Mouse (Mus musculus) kidney, embryonic 16.5 days (tissue): ENCODE results near the gene Igsf21. TPM values are rescaled to one million over a fixed set of nuclear protein-coding genes. Genes with fewer than 3 reads are reported as not detected.
A peak's percentile ranks its signal among the peaks of the same experiment; 100 is the strongest.

Source experiments
- ATAC-seq: fragments of 200-750 bp; cut with Nextera tagmentation; 2 replicates; pipeline ENCODE4 v1.8.0; 2017; ENCODE audit warnings: moderate TSS enrichment; ENCODE audit not compliant: low FRiP score, low TSS enrichment
- H3K27ac ChIP-seq: fragments of 300-500 bp; sonication (generic); 2 replicates; pipeline ENCODE4 v1.5.1; 2014; ENCODE audit warnings: low read length
- H3K27me3 ChIP-seq: fragments of 300-500 bp; sonication (generic); 2 replicates; pipeline ENCODE4 v1.6.1; 2014; ENCODE audit warnings: low read length, control low read depth, mixed read lengths; ENCODE audit not compliant: insufficient read depth
- H3K36me3 ChIP-seq: fragments of 300-500 bp; sonication (generic); 2 replicates; pipeline ENCODE4 v1.6.1; 2014; ENCODE audit warnings: low read length, control low read depth, mixed read lengths; ENCODE audit not compliant: insufficient read depth
- H3K4me1 ChIP-seq: fragments of 300-500 bp; sonication (generic); 2 replicates; pipeline ENCODE4 v1.6.1; 2014; ENCODE audit warnings: low read length, control low read depth, mixed read lengths; ENCODE audit not compliant: insufficient read depth
- H3K4me2 ChIP-seq: fragments of 300-500 bp; sonication (generic); replicated peaks from 2 replicates; pipeline ENCODE4 v1.6.1; 2014; ENCODE audit warnings: low read depth, low read length
- H3K4me3 ChIP-seq: fragments of 300-500 bp; sonication (generic); 2 replicates; pipeline ENCODE4 v1.5.1; 2014; ENCODE audit warnings: mild to moderate bottlenecking, low read length
- H3K9ac ChIP-seq: fragments of 300-500 bp; sonication (generic); replicated peaks from 2 replicates; pipeline ENCODE4 v1.6.1; 2014; ENCODE audit warnings: low read length
- H3K9me3 ChIP-seq: fragments of 300-500 bp; sonication (generic); 2 replicates; pipeline ENCODE4 v1.6.1; 2016; ENCODE audit warnings: low read length, control low read depth
- WGBS: fragments of 180-500 bp; shearing (Covaris S2); extraction: QIAGEN DNeasy Blood & Tissue Kit; methylation state at CpG from one replicate; pipeline ENCODE4 v1.1.7; 2014; 5-methylcytosine and 5-hydroxymethylcytosine counted together
- polyA plus RNA-seq: library from polyadenylated mRNA; unstranded; fragments of >200 nt; fragmentation: Nextera tagmentation; extraction: Ambion mirVana; gene quantifications from 2 replicates; pipeline ENCODE4 v1.2.1, GENCODE M21; 2015

Gene Igsf21
- polyA plus RNA-seq, 1 experiment from 2014 or later = 1.5 TPM

- no peak overlapping the region for H3K9ac ChIP-seq
- peaks cover 23% of the 10 kb centered on the region for H3K27me3 ChIP-seq
- peaks cover 4% of the 10 kb centered on the region; the same call in 1 of the 2 replicates for H3K9me3 ChIP-seq
- WGBS = 61% methylated on average over 18 of the region's 18 CpGs
- H3K27ac ChIP-seq = no peak overlapping the region
- H3K36me3 ChIP-seq = no peaks in the 10 kb centered on the region
- ATAC-seq = no peak
- no peak overlapping the region for H3K4me2 ChIP-seq
- H3K4me3 ChIP-seq = no peak overlapping the region
- no peaks in the 10 kb centered on the region for H3K4me1 ChIP-seq
These were observed 132.7 kb downstream of the Igsf21 start for GRCm38 (mm10) chr4:140113690-140114475.

DNA sequence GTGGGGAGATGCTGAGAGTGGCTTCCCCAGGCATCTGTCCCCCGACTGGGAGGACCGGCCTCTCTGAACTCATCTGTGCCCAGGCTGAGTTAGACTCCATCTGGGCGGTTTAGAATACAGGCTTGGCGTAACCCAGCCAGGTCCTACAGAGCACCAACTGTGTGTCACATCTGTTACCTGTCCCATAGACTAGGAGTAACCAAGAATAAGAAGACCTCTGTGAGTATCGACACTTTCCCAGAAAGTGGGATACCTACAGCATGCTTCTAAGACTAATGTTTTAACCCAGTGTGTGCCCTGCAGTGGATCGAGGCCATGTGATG lies 137.0 kb downstream of the Igsf21 start:
- no peaks in the 10 kb centered on the region for H3K36me3 ChIP-seq
- H3K4me3 ChIP-seq = no peak overlapping the region
- peaks cover 42% of the 10 kb centered on the region for H3K27me3 ChIP-seq
- H3K27ac ChIP-seq = no peak overlapping the region
- WGBS = 49% methylated on average over 6 of the region's 6 CpGs
- no peak overlapping the region for H3K9ac ChIP-seq
- no peak for ATAC-seq
- peaks cover 4% of the 10 kb centered on the region; the same call in 1 of the 2 replicates for H3K9me3 ChIP-seq
- no peaks in the 10 kb centered on the region for H3K4me1 ChIP-seq
- no peak overlapping the region for H3K4me2 ChIP-seq

GRCm38 (mm10) chr4:140108871-140109625 lies 137.5 kb downstream of the Igsf21 start:
- WGBS = 3% methylated on average over 31 of the region's 32 CpGs
- Histone ChIP-seq H3K27ac (no peak overlapping the region), H3K9ac (no peak overlapping the region), H3K27me3 (peaks cover 46% of the 10 kb centered on the region), H3K4me1 (no peaks in the 10 kb centered on the region), H3K4me3 (no peak overlapping the region), H3K4me2 (peak overlapping the region; percentile 24; the same call in 1 of the 2 replicates), H3K36me3 (no peaks in the 10 kb centered on the region), H3K9me3 (peaks cover 4% of the 10 kb centered on the region; the same call in 1 of the 2 replicates)
- ATAC-seq = 0 out of 2 replicates have a peak, but pooled peaks have one; percentile 15

- H3K27me3 ChIP-seq = peaks cover 63% of the 10 kb centered on the region
- peaks cover 4% of the 10 kb centered on the region; the same call in 1 of the 2 replicates for H3K9me3 ChIP-seq
- H3K27ac ChIP-seq = no peak overlapping the region
- no peak for ATAC-seq
- H3K4me1 ChIP-seq = peaks cover 5% of the 10 kb centered on the region; the same call in 1 of the 2 replicates
- WGBS = 66% methylated on average over 11 of the region's 12 CpGs
- H3K4me3 ChIP-seq = no peak overlapping the region
- H3K9ac ChIP-seq = no peak overlapping the region
- no peak overlapping the region for H3K4me2 ChIP-seq
- no peaks in the 10 kb centered on the region for H3K36me3 ChIP-seq
These were observed 139.4 kb downstream of the Igsf21 start for GRCm38 (mm10) chr4:140107161-140107560.

DNA sequence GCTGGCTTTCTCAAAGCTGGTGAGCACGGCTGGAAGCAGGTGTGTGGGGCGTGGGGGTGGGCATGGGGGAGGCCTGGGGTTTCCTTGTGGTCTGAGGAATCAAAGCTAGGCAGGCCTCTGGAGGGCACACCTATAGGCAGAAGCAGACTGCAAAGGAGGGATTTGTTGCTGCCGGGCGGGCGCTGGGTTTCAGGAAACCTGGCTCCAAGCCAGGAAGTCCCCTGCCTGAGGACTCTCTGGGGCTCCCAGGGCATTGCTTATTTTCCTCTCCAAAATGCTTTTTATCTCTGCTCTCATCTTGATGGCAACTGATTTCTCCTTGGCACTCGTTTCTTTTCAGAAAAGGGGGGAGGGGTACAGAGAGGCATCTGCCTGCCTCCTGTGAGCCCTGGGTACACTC lies 141.8 kb downstream of the Igsf21 start:
- Histone ChIP-seq H3K9ac (no peak overlapping the region), H3K9me3 (no peaks in the 10 kb centered on the region), H3K4me2 (no peak overlapping the region), H3K27me3 (peaks cover 51% of the 10 kb centered on the region), H3K4me3 (no peak overlapping the region), H3K4me1 (peaks cover 5% of the 10 kb centered on the region; the same call in 1 of the 2 replicates), H3K27ac (no peak overlapping the region), H3K36me3 (no peaks in the 10 kb centered on the region)
- ATAC-seq = no peak
- WGBS = 12% methylated on average over 6 of the region's 6 CpGs

GRCm38 (mm10) chr4:140103341-140104027 lies 143.1 kb downstream of the Igsf21 start:
- Histone ChIP-seq H3K36me3 (no peaks in the 10 kb centered on the region), H3K9ac (no peak overlapping the region), H3K27ac (no peak overlapping the region), H3K4me2 (peak overlapping the region; percentile 33), H3K9me3 (no peaks in the 10 kb centered on the region), H3K4me3 (peak overlapping the region; percentile 26; the same call in 1 of the 2 replicates), H3K4me1 (peaks cover 5% of the 10 kb centered on the region; the same call in 1 of the 2 replicates), H3K27me3 (peaks cover 39% of the 10 kb centered on the region)
- WGBS = 3% methylated on average over 28 of the region's 28 CpGs
- no peak for ATAC-seq

GRCm38 (mm10) chr4:140102581-140103200 lies 143.9 kb downstream of the Igsf21 start:
- H3K9ac ChIP-seq = no peak overlapping the region
- H3K4me3 ChIP-seq = no peak overlapping the region
- 13% methylated on average over 11 of the region's 11 CpGs for WGBS

DNA sequence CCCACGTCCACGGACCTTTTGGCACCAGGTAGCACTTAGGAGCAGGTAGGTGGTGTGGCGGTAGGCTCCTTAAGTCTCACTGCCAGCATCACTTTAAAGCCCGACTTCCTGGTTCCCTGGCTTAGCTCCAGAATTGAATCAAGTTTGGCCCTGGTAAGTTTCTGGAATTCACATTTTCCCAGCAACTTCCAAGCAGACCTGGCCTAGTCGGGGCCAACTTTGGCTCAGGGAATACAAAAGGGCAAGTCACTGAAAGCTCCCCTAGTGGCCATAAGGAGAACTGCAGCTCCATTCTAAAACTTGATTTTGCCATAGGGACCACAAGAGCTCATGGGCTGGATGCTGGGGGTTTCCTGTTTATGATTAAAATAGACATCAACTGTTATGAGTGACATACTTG lies 145.5 kb downstream of the Igsf21 start:
- no peak overlapping the region for H3K4me3 ChIP-seq
- no peak overlapping the region for H3K9ac ChIP-seq
- no peak overlapping the region for H3K27ac ChIP-seq
- peaks cover 28% of the 10 kb centered on the region; the same call in 1 of the 2 replicates for H3K27me3 ChIP-seq
- ATAC-seq = no peak
- H3K4me2 ChIP-seq = no peak overlapping the region
- no peaks in the 10 kb centered on the region for H3K36me3 ChIP-seq
- 64% methylated on average over 5 of the region's 5 CpGs for WGBS
- peaks cover 5% of the 10 kb centered on the region; the same call in 1 of the 2 replicates for H3K4me1 ChIP-seq
- H3K9me3 ChIP-seq = no peaks in the 10 kb centered on the region

More at GRCm38 (mm10) chr4:140102581-140103200, 143.9 kb downstream of the Igsf21 start:
- Histone ChIP-seq H3K4me2 (no peak overlapping the region), H3K27ac (no peak overlapping the region), H3K9me3 (no peaks in the 10 kb centered on the region), H3K36me3 (no peaks in the 10 kb centered on the region), H3K4me1 (peaks cover 5% of the 10 kb centered on the region; the same call in 1 of the 2 replicates), H3K27me3 (peaks cover 33% of the 10 kb centered on the region)
- ATAC-seq = no peak

- no peak for ATAC-seq
These were observed 146.4 kb downstream of the Igsf21 start for GRCm38 (mm10) chr4:140100141-140100540.

More at GRCm38 (mm10) chr4:140100141-140100540, 146.4 kb downstream of the Igsf21 start:
- peaks cover 5% of the 10 kb centered on the region; the same call in 1 of the 2 replicates for H3K4me1 ChIP-seq
- no peak overlapping the region for H3K9ac ChIP-seq
- no peak overlapping the region for H3K4me2 ChIP-seq
- peaks cover 28% of the 10 kb centered on the region; the same call in 1 of the 2 replicates for H3K27me3 ChIP-seq
- no peak overlapping the region for H3K27ac ChIP-seq
- H3K36me3 ChIP-seq = no peaks in the 10 kb centered on the region
- H3K4me3 ChIP-seq = no peak overlapping the region
- no peaks in the 10 kb centered on the region for H3K9me3 ChIP-seq
- 82% methylated on average over 1 of the region's 1 CpGs for WGBS
